Mouse (Mus musculus): ENCODE results near the gene Rbm33.

The Rbm33 gene

DNA sequence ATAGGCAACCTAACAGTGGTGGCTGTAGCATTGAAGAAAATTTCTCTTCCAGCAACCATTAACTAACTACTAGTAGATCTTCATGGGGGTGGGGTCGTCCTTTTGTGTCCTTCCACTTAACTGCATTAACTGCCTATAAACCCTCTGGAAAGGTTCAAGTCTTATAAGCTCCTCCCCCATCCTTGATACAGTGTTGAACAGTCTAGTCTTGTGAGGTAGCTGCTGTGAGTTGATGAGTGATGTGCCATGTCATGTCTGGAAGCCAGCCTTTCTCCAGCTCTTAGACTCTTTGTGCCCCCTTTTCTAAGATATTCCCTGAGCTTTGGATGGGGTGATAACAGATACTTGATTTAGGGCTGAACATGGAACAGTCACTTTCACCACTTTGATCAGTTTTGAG lies 7.5 kb downstream of the Rbm33 start:
- in situ Hi-C loops (cut with MboI, MseI): no loop called here

DNA sequence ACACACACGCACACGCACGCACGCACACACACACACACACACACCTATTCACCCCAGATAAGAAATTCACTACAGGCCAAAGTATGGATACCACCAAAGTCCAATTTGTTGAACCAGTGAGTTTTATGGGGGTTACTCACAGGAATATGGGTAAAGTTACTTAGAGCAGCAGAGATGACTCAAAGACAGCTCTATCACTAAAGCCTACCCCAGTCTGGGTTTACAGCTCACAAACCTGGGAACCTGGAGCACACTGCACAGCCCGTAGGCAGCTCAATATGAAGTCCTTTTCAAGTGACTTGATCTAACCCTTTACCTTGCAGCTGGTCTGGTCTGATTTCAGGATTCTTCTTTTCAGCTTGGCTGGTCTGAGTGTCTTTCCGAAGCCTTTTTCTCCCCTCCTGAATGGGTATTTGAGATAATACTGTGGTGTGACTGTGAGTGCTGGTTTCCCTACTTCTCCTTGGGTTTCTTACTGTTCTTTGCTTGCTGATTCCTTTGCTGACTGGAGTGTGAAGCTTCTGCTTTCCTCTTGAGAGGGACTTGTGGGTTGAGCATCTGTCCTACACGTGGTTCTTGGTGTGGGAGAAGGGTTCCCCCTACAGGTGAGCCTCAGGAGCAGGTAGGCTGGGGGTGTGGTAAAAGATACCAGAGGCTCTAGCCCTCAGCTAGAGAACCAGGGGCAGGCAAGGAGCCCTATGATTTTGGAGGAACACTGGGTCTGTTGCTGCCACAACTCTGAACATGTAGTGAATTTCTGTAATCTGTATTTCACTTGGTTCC lies 12.3 kb downstream of the Rbm33 start:
- in situ Hi-C loops (cut with MboI, MseI): no loop called here

DNA sequence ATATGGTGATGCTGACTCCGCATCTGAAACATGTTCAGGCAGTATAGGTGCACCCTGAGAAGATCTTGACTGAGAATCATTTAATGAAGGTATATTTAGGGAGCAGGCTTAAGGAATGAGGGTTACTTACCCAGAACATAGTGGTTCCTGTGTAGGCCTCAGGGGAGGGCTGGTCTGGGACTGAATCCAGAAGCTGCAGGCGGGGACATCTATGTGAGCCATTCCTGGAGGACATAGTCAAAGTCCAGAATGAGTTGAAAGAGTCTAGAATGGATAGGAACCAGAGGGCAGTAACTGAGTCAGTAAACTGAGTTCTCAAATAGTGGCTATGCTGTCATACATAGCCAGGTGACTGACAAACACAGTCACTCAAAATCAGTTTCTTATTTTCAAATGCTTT lies 16.8 kb downstream of the Rbm33 start:
- in situ Hi-C loops (cut with MboI, MseI): no loop called here

DNA sequence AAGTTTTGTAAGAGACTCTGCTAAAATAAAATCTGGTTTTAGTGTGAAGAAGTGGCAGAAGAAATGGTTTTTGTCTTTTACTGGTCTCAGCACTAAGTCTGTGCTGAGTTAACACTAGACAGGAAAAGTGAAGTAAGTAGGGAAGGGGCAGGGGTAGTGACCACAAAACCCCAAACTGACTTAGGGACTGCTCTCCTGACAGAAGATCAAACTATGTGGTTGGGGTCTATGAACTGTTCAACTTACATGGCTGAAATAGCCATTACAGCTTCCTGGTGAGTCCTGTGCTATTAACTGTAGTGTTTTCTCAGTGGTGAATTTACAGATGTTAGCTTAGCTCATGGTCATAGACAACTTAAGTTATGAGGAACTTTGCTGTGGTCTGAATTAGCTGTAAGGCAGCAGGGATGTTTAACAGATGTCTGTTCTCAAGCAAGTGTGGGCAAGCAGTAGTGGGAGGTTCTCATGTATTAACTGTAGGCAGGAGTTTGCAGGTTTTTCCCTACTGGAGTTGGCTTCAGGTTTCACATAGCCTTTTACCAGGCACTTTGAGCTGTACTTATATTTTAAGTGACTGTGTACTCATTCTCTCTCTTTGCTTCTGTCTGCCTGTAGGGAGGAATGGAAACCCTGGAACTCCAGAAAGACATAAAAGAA lies 35.1 kb downstream of the Rbm33 start:
- in situ Hi-C loops (cut with MboI, MseI): loop anchor here (25.0 kb wide), 1 partner anchor 590 kb away; no protein-coding TSS in a partner anchor

DNA sequence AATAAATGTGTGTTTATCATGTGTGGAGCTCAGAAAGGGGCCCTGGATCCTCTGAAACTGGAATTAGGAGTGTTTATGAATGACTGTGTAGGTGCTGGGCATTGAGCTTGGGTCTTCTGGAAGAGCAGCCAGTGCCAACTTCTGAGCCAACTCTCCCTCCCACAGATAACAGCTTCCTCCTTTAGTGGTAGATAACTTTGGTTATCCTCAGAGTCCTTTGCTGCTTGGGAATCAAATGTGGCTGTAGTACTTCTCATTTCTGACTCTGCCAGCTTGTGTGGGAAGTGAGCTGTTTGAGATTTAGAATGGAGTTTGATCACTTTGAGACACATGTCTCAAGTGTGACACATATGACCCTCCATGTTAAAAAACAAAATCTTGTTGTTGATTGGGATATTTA lies 38.7 kb downstream of the Rbm33 start:
- in situ Hi-C loops (cut with MboI, MseI): loop anchor here (25.0 kb wide), 1 partner anchor 593 kb away; no protein-coding TSS in a partner anchor

DNA sequence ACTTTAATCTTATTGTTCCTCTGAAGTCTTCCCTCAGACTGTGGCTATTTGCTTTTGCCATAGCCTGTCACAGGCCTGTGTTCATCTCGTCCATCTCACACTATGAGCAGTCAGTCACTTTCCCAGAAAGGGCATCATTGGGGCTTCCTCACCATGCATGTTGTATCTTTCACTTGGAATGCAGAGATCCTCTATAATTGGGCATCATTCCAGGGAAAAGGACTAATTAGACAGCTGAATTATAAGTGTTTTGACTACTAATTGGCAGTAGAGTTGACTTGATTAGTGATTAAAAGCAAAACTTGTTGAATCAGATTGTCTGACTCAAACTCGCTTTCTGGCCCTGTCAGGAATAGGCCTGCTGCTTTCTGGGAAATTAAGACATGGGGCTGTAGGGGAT lies 43.8 kb downstream of the Rbm33 start:
- in situ Hi-C loops (cut with MboI, MseI): loop anchor here (25.0 kb wide), 1 partner anchor 598 kb away; no protein-coding TSS in a partner anchor

DNA sequence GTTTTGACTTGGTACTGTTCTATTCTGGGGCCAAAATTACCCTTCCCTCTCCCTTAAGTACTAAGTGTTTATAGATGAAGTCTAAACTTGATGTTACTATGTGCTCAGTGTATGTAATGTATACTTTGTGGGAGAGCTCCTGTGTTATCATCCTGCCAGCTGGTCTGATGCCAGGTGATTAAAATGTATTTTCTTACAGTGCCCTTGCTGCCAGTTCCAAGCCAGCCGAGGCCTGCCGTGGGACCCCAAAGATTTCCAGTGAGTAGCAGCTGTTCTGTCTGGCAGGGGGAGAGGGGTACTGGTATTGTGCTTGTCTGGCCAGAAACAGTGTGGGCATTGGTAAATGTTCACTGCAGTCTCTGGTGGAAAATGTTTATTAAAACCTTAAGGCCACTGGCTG lies 51.1 kb downstream of the Rbm33 start:
- in situ Hi-C loops (cut with MboI, MseI): loop anchor here (25.0 kb wide), 1 partner anchor 606 kb away; no protein-coding TSS in a partner anchor

DNA sequence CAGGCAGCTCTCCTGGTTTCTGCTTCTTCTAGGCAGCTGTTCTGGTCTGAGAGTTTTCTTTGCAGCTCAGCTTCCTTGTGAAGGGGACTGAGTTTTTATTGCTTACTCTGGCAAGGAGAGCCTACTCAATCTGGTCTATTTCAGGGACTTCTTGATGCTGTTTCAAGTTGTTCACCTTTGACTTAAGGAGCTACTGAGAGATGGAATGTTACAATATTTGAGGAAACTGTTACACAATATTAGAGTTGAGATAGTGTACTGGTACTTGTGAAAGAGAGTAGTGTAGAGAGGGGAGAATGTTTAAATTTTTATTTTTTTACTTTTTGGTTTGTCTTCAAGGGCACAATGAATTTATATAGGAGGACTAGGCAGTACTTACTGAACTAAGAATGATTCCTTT lies 53.9 kb downstream of the Rbm33 start:
- in situ Hi-C loops (cut with MboI, MseI): loop anchor here (25.0 kb wide), 1 partner anchor 609 kb away; no protein-coding TSS in a partner anchor

DNA sequence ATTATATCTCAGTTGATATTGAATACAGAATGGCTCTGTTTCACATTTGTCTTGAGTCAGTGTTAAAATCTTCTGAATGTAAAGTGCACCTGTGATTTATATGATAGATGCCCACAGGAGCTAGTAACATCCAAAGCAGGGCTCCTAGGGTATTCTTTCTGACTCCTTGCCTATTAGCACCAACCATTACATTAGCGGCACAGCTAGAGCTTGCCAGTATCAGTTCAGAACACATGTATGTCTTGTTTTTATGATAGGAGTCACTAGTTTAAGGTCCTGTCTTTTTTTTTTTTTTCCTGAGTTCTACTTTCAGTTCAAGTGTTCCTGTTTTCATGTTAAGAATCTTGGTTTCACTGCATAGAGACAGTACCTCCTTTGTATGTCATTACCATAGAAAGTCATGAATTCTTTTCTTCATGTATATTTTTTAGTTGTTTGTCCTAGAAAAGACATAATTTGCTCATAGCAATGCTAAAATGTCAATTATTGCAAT lies 55.3 kb downstream of the Rbm33 start:
- in situ Hi-C loops (cut with MboI, MseI): loop anchor here (25.0 kb wide), 1 partner anchor 610 kb away; no protein-coding TSS in a partner anchor

DNA sequence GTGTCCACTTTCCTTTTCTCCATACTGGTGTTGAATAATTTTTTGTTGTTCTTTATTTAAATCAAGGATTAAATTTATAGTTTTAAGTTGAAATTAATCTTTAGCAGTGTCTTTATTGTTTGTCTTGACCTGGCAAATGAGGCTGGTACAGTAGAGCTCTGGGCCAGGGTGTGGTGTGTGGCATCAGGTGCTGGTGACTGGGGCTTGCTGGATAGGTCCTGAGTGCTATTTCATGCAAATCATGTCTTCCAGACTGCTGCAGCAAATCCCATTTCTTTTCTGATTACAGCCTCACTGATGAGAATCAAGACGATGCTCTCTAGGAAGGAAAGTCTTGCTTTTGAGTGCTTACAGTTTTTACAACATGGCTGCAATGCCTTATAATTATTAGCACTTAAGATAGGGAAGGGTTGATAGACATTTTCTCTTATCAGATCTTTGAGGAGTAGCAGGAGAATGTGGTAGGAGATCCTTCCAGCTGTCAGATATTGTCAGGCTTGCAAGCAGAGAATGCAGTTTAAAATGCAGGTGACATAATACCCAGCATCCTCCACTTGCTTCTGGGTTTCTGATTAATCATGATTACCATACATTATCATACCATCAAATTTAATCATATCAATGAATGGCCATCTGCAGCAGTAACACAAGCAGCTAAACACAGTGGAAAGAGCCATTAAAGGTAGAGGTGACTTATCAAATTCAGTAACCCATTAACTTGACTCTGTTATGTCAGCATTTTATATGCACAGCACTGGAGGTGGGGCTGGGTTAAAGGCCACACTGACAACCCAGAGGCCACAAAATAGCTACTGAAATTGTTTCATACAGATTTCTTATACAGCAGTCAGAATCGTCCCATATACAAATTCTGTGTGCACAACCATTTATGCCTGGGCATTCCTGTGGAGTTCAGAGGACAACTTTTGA lies 56.8 kb downstream of the Rbm33 start:
- in situ Hi-C loops (cut with MboI, MseI): loop anchor here (25.0 kb wide), 1 partner anchor 611 kb away; no protein-coding TSS in a partner anchor

DNA sequence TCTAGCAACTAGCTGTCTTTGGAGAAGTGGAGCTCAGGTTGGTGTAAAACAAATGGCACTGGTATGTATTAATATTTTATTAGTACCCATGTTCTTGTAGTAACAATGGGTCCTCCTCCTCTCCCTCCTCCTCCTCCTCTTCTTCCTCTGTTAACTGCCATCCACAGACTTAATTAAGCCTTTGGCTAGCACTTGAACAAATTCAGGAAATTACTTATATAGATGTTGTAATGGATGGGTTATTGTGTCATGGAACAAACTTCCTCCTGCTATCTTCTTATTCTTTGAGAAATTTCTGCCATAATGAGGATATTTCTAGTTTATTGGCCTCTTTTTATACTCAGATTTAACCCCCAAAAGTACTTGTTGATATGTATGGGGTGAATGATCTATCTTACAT lies 60.4 kb downstream of the Rbm33 start:
- in situ Hi-C loops (cut with MboI, MseI): no loop called here

DNA sequence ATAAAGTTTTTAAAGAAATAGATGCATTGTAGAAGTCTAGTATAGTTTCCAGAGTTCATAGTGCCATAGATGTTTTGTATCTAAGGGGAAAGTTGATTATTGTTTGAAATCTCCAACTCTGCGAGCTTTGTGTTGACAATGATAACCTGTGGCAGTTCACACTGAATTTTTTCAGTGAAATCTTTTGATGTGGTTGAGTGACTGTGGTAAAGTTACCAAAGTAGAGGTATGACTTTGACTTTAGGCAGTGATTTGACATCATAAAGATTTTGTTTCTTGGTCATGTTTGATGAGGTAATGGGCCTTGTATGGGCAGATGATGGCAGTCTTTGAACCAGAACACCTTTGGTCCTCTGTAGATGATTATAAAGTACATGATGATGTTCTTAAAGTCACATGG lies 65.4 kb downstream of the Rbm33 start:
- in situ Hi-C loops (cut with MboI, MseI): no loop called here

DNA sequence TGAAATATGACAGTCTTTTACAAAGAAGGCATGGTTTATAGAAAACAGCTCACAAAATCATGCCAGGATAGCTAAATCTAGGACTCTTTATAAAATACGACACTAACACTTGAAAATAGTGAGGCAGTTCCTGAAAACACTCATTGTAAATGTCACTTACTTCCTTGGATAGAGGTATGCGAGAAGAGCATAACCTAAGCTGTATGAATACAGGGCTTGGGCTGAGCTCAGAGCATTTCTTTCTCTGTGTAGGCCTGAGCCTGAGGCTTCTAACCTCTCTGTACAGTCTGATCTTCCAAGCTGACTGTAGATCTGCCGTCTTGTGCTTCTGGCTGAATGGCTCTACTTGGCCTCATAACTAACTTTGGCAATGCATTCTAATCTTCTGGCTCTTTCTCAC lies 69.9 kb downstream of the Rbm33 start:
- in situ Hi-C loops (cut with MboI, MseI): no loop called here

DNA sequence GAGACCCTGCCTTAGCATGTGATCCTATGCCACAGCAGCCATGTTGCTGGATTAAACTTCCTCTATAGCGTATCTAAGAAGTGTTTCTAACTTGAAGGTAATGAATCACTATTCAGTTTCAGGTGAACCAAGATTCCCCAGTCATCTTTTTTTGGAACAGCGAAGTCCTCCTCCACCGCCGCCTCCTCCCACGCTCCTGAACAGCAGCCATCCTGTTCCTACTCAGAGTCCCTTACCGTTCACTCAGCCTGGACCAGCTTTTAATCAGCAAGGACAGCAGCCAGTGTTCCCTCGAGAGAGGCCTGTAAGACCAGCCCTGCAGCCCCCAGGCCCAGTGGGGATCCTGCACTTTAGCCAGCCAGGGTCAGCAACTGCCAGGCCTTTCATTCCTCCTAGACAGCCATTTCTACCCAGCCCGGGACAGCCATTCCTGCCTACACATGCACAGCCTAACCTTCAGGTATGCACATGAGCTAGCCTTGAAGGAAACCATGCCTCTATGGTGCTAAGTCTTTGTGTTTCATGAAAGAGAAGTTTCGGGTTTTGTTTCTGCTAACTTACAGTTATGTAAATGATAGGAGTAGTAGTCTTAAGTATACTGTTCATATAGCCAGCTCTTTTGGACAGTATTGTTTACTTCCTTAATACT lies 70.7 kb downstream of the Rbm33 start:
- in situ Hi-C loops (cut with MboI, MseI): no loop called here

DNA sequence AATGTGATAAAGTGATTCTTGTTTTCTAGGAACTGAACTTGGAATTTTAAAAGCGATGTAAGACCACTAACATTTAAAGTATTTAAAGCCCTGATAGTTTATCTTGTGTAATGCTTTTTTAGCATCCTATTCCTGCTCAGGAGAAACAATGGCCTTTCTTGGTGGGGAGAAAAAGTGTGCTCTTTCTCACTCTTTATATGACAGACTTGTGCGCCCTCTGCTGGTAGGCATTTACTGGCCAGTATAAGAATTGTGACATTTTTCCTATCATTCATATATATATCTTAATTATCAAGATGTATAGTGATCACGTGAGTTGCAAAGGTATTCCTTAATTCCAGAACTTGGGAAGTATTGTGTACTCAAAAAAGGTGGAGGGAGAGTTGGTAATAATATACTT lies 71.3 kb downstream of the Rbm33 start:
- in situ Hi-C loops (cut with MboI, MseI): no loop called here

DNA sequence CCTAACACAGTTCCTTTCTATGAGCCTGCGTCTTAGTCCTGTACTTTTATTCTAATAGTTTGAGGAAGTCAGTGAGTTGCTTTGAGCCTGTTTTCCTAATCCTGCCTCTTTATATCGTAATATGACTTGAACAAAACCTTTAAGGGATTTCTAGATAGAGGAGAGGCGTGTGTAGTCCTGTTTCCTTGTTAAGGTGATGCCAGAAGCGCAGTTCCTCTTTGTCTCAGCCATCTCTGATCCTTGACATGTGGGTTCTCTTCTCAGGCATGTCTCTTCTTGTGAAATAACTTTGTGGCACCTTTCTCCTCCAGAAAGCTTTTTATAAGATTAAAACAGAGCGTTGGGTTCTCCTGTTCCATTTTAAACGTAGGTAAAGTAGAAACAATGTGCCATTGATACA lies 73.3 kb downstream of the Rbm33 start:
- in situ Hi-C loops (cut with MboI, MseI): loop anchor here (10.0 kb wide), 1 partner anchor 1205 kb away; no protein-coding TSS in a partner anchor

DNA sequence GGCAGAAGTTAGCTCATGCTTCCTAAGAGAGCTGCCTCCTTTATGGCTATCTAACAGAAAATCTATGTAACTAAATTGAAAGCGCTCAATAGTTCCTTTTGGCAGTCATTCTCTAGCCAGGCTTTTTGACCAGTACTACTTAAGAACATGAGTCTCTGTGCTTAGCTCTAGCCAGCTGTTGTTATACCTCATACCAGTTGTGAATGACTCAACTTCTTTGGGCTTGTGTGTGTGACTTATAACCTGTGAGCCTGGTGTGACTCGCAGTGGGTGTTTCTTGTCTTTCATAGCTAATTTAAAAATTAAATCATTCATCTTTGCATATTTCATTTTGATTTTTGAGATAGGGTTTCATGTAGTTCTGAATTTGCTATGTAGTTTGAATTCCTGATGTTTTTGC lies 80.4 kb downstream of the Rbm33 start:
- in situ Hi-C loops (cut with MboI, MseI): loop anchor here (10.0 kb wide), 1 partner anchor 1197 kb away; no protein-coding TSS in a partner anchor

DNA sequence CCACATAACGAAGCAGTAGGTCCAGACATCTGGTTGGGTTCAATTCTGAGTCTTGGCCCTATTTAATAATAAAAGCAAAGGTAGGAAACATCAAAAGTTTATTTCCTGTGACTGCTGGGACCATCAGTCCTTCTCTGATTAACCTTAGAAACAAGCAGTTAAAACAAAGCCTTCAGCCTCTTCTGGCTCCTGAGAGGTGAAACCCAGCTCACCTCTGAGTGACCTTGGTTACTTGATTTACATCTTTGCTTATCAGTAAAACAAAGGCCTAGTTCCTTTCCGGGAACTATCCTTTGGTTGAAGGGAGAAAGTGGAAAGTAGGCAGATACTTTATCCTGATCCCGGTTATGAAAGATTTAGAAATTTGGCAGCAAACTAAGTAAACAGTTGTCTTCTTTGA lies 81.8 kb downstream of the Rbm33 start:
- in situ Hi-C loops (cut with MboI, MseI): loop anchor here (10.0 kb wide), 1 partner anchor 1196 kb away; no protein-coding TSS in a partner anchor

DNA sequence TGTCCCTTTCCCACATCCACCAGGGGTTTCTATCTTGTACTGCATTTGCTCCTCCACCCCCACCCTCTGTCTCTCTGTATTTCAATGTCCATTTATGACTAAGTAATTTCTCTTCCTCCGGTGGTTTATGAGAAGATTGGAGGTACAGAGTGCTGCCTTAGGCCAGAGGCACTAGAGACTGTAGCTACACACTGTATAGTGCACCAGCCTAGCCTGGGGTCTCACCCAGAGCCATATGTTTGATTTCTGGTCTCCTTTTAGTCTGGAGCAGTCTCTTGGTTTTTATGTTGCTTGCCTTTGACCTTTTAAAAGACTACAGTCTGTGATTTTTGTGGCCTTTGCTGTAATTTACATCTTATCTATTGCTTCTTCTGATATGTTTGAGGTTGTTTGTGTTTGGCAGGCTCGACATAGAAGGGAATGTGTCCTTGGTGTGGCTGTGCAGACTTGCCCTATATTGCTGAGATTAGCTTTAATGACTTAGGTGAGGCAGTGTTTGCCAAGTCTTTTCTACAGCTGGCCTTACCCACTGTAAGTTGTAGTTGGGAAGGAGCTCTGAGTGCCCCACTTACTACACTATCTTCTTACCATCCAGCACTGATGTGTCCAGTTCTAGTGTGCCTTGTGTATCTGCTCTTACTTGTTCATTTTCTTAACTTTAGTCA lies 82.7 kb downstream of the Rbm33 start:
- in situ Hi-C loops (cut with MboI, MseI): loop anchor here (10.0 kb wide), 1 partner anchor 1195 kb away; no protein-coding TSS in a partner anchor

DNA sequence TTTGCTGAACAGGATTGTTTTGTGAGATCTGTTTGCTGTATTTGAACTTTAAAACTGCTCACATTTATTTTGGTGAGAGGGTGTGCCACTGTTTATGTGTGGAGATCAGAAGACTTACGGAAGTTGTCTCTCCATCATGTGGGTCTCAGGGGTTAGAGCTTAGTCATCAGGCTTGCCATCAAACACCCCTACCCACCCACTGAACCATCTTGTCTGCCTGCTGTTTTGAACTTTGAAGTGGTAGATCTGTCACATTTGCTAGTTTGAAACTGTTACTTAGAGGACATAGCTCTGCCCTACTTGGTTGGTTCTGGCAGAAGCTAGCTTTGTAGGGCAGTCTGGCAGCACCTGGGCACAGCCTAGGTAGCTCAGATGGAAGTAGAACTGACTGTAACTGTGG lies 85.8 kb downstream of the Rbm33 start:
- in situ Hi-C loops (cut with MboI, MseI): no loop called here
